In the genomic region with DNA sequence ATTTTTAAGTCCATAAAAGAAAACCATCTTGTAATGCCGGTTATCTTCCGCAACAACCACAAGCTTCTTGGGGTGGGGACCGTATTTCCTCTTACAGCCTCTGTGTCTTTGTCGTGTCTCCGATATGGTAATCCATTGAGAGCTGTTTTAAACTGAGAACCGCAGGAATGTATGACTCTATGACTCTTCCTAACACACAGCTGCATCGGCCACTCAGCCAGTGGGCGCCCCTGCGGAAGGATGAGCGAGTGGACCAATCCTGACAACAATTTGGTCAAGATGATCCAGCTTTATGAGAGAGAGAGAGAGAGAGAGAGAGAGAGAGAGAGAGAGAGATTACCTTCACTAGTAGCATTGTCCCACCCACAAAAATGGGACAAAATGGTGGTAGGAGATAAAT, we compare ENCODE assay signal across 26 mouse cellular contexts. TPM values are rescaled to one million over a fixed set of nuclear protein-coding genes. Genes with fewer than 3 reads are reported as not detected.
"Had no signal": no experiment of that assay in that cellular context is flagged by ENCODE, and none has a peak within 500 bp of the region (broad histone marks: within the 10 kb centered on the region; RNA-seq: fewer than 3 reads in every experiment).

No protein-coding gene starts in this region.

- H3K4me3 ChIP-seq: heart, adult 2 months; heart, embryonic 13.5 days; heart, embryonic 15.5 days; hindbrain, embryonic 13.5 days; hindbrain, embryonic 15.5 days; kidney, embryonic 15.5 days; left cerebral cortex, adult 2 months; limb, embryonic 10.5 days; limb, embryonic 12.5 days; liver, embryonic 13.5 days had no signal

- H3K27me3 ChIP-seq: heart, embryonic 13.5 days; heart, embryonic 15.5 days; hindbrain, embryonic 13.5 days; hindbrain, embryonic 15.5 days; kidney, embryonic 15.5 days; limb, embryonic 12.5 days; liver, embryonic 13.5 days had no signal

- DNase-seq: gastrocnemius, adult 2 months; gastrocnemius, postnatal 10 days; gastrocnemius, postnatal 36 days; heart, adult 11 months; heart, adult 2 months; heart, postnatal 14 days; heart, postnatal 36 days; kidney, adult 11 months; kidney, adult 2 months; kidney, adult 9 months; kidney, postnatal 14 days; kidney, postnatal 36 days; layer of hippocampus, adult 9-11 months; liver; liver, embryonic 13.5 days had no signal

- H3K36me3 ChIP-seq: heart, embryonic 13.5 days; heart, embryonic 15.5 days; hindbrain, embryonic 13.5 days; hindbrain, embryonic 15.5 days; kidney, embryonic 15.5 days; limb, embryonic 10.5 days; limb, embryonic 12.5 days; liver, embryonic 13.5 days had no signal

RNA-seq across cellular contexts. Expression of a gene that starts 59.6 kb away (rescaled TPM):
- total RNA-seq: heart, adult 2 months; heart, postnatal 14 days; heart, postnatal 36 days; hematopoietic stem cell, adult 5-6 weeks had no signal
- polyA plus RNA-seq: heart, adult 2 months; heart, embryonic 11.5 days; heart, postnatal 0 days had no signal
